Mouse (Mus musculus) spleen, embryonic (tissue): ENCODE data around the gene Rbm7.

Source experiments
- CTCF ChIA-PET: fragments of 350-600 bp; sonication (Branson Sonifier 250); formaldehyde crosslinking; loops from one replicate; lab custom pipeline; 2022; lab: Charles Lee

Gene Rbm7

GRCm38 (mm10) chr9:48481214-48482134 lies 13.6 kb downstream of the Rbm7 start:
- CTCF ChIA-PET, result interaction anchor here (0.6 to 1.9 kb wide), 3 partner anchors 9 to 63 kb away, joined by 4 to 8 read pairs (median 5); no protein-coding TSS in a partner anchor

- CTCF ChIA-PET, result interaction anchor here (0.6 to 1.9 kb wide), 3 partner anchors 10 to 64 kb away, joined by 4 to 8 read pairs (median 5); no protein-coding TSS in a partner anchor
Observed at GRCm38 (mm10) chr9:48480411-48481213, 14.5 kb downstream of the Rbm7 start, which contains the start of gene Rexo2. TSS of gene Rexo2 (minus strand) at chr9:48480623.

- CTCF ChIA-PET, result no interaction called here
Observed at GRCm38 (mm10) chr9:48479838-48480410, 15.2 kb downstream of the Rbm7 start.

- CTCF ChIA-PET, result no interaction called here
Observed at GRCm38 (mm10) chr9:48478808-48479207, 16.3 kb downstream of the Rbm7 start.

GRCm38 (mm10) chr9:48476236-48477165 lies 18.6 kb downstream of the Rbm7 start:
- CTCF ChIA-PET, result no interaction called here

- CTCF ChIA-PET, result no interaction called here
Observed at GRCm38 (mm10) chr9:48474367-48474766, 20.7 kb downstream of the Rbm7 start.

- CTCF ChIA-PET, result no interaction called here
Observed at GRCm38 (mm10) chr9:48473131-48473530, 22.0 kb downstream of the Rbm7 start.

GRCm38 (mm10) chr9:48472441-48473025 lies 22.6 kb downstream of the Rbm7 start:
- CTCF ChIA-PET, result no interaction called here

- CTCF ChIA-PET, result interaction anchor here (1.0 kb wide), 1 partner anchor 25 kb away, joined by 5 read pairs; no protein-coding TSS in a partner anchor
Observed at GRCm38 (mm10) chr9:48467471-48467870, 27.6 kb downstream of the Rbm7 start.

GRCm38 (mm10) chr9:48466804-48467203 lies 28.3 kb downstream of the Rbm7 start:
- CTCF ChIA-PET, result interaction anchor here (0.7 to 1.0 kb wide), 3 partner anchors 25 to 196 kb away, joined by 3 to 5 read pairs (median 4); partner anchors contain the start of gene Gm5617

- CTCF ChIA-PET, result interaction anchor here (0.7 to 1.2 kb wide), 2 partner anchors 158 to 199 kb away, joined by 3 to 6 read pairs; no protein-coding TSS in a partner anchor
Observed at GRCm38 (mm10) chr9:48465671-48466070, 29.4 kb downstream of the Rbm7 start.

GRCm38 (mm10) chr9:48461545-48461944 lies 33.6 kb downstream of the Rbm7 start:
- CTCF ChIA-PET, result interaction anchor here (0.6 kb wide), 1 partner anchor 85 kb away, joined by 3 read pairs; no protein-coding TSS in a partner anchor

GRCm38 (mm10) chr9:48460720-48461119 lies 34.4 kb downstream of the Rbm7 start:
- CTCF ChIA-PET, result interaction anchor here (0.6 kb wide), 2 partner anchors 84 to 183 kb away, joined by 3 read pairs; no protein-coding TSS in a partner anchor

- CTCF ChIA-PET, result interaction anchor here (0.5 kb wide), 1 partner anchor 168 kb away, joined by 3 read pairs; no protein-coding TSS in a partner anchor
Observed at GRCm38 (mm10) chr9:48459391-48459790, 35.7 kb downstream of the Rbm7 start.

GRCm38 (mm10) chr9:48458879-48459278 lies 36.2 kb downstream of the Rbm7 start:
- CTCF ChIA-PET, result interaction anchor here (0.5 kb wide), 1 partner anchor 167 kb away, joined by 3 read pairs; no protein-coding TSS in a partner anchor

GRCm38 (mm10) chr9:48455961-48456360 lies 39.1 kb downstream of the Rbm7 start:
- CTCF ChIA-PET, result no interaction called here

GRCm38 (mm10) chr9:48450066-48450465 lies 45.0 kb downstream of the Rbm7 start:
- CTCF ChIA-PET, result no interaction called here

- CTCF ChIA-PET, result interaction anchor here (0.5 to 1.3 kb wide), 3 partner anchors 17 to 180 kb away, joined by 3 to 7 read pairs (median 7); no protein-coding TSS in a partner anchor
Observed at GRCm38 (mm10) chr9:48447783-48448209, 47.3 kb downstream of the Rbm7 start.

GRCm38 (mm10) chr9:48444821-48445220 lies 50.3 kb downstream of the Rbm7 start:
- CTCF ChIA-PET, result interaction anchor here (0.5 to 1.3 kb wide), 3 partner anchors 27 to 220 kb away, joined by 3 read pairs; no protein-coding TSS in a partner anchor
